Mouse (Mus musculus) hindbrain, embryonic 11.5 days (tissue): ENCODE measurements at regions not wholly inside any gene's neighbourhood (a gene's known extent, or its start where the extent isn't known, plus 50 kb on each side); places are given as distances from the start of the nearest gene placed in this dataset.

ENCODE experiments used
- ATAC-seq: fragments of 200-750 bp; cut with Nextera tagmentation; 2 replicates; pipeline ENCODE4 v1.8.0; 2017; ENCODE audit warnings: mild to moderate bottlenecking, moderate TSS enrichment, moderate library complexity; ENCODE audit not compliant: low FRiP score
- DNase-seq: peaks from one replicate; pipeline ENCODE4 v3.0.0-alpha.2; 2015; ENCODE audit warnings: low spot score
- H3K27ac ChIP-seq: fragments of 300-500 bp; sonication (generic); 2 replicates; pipeline ENCODE4 v1.5.1; 2014; ENCODE audit warnings: mild to moderate bottlenecking, low read depth, low read length
- H3K27me3 ChIP-seq: fragments of 300-500 bp; sonication (generic); 2 replicates; pipeline ENCODE4 v1.6.1; 2014; ENCODE audit warnings: mild to moderate bottlenecking, low read length, moderate library complexity, mixed read lengths; ENCODE audit not compliant: control insufficient read depth, insufficient read depth
- H3K36me3 ChIP-seq: fragments of 300-500 bp; sonication (generic); 2 replicates; pipeline ENCODE4 v1.6.1; 2014; ENCODE audit warnings: mild to moderate bottlenecking, low read length, moderate library complexity, mixed read lengths; ENCODE audit not compliant: control insufficient read depth, insufficient read depth
- H3K4me1 ChIP-seq: fragments of 300-500 bp; sonication (generic); replicated peaks from 2 replicates; pipeline ENCODE4 v1.6.1; 2014; ENCODE audit warnings: low read length, mixed read lengths; ENCODE audit not compliant: control insufficient read depth, insufficient read depth
- H3K4me2 ChIP-seq: fragments of 300-500 bp; sonication (generic); replicated peaks from 2 replicates; pipeline ENCODE4 v1.6.1; 2014; ENCODE audit warnings: mild to moderate bottlenecking, low read depth, low read length
- H3K4me3 ChIP-seq: fragments of 300-500 bp; sonication (generic); 2 replicates; pipeline ENCODE4 v1.5.1; 2014; ENCODE audit warnings: low read depth, low read length
- H3K9ac ChIP-seq: fragments of 300-500 bp; sonication (generic); 2 replicates; pipeline ENCODE4 v1.6.1; 2014; ENCODE audit warnings: low read depth, low read length
- H3K9me3 ChIP-seq: fragments of 300-500 bp; sonication (generic); 2 replicates; pipeline ENCODE4 v1.6.1; 2016; ENCODE audit warnings: low read length; ENCODE audit not compliant: control insufficient read depth
- WGBS: fragments of 180-500 bp; shearing (Covaris S2); extraction: QIAGEN DNeasy Blood & Tissue Kit; methylation state at CpG from one replicate; pipeline ENCODE4 v1.1.7; 2014; 5-methylcytosine and 5-hydroxymethylcytosine counted together

- Histone ChIP-seq H3K27me3 (no peaks in the 10 kb centered on the region), H3K9me3 (no peaks in the 10 kb centered on the region), H3K4me1 (no peaks in the 10 kb centered on the region), H3K4me2 (no peak overlapping the region), H3K36me3 (no peaks in the 10 kb centered on the region), H3K4me3 (no peak overlapping the region), H3K9ac (no peak overlapping the region), H3K27ac (no peak overlapping the region)
- ATAC-seq = no peak
- 94% methylated on average over 8 of the region's 8 CpGs for WGBS
- no peak for DNase-seq
Measured at GRCm38 (mm10) chr10:67417529-67417928, 117.7 kb upstream of the Egr2 start.

- H3K27ac ChIP-seq = no peak overlapping the region
- 89% methylated on average over 5 of the region's 5 CpGs for WGBS
- no peaks in the 10 kb centered on the region for H3K36me3 ChIP-seq
- H3K27me3 ChIP-seq = no peaks in the 10 kb centered on the region
- H3K9ac ChIP-seq = no peak overlapping the region
- H3K4me3 ChIP-seq = no peak overlapping the region
- no peak for ATAC-seq
- no peak overlapping the region for H3K4me2 ChIP-seq
- no peaks in the 10 kb centered on the region for H3K9me3 ChIP-seq
- DNase-seq = no peak
- H3K4me1 ChIP-seq = no peaks in the 10 kb centered on the region
Measured at GRCm38 (mm10) chr10:67420761-67421160, 114.5 kb upstream of the Egr2 start.

- DNase-seq = no peak
- Histone ChIP-seq H3K4me2 (no peak overlapping the region), H3K36me3 (no peaks in the 10 kb centered on the region), H3K9me3 (no peaks in the 10 kb centered on the region), H3K4me1 (no peaks in the 10 kb centered on the region), H3K4me3 (no peak overlapping the region), H3K9ac (no peak overlapping the region), H3K27me3 (no peaks in the 10 kb centered on the region), H3K27ac (no peak overlapping the region)
- 97% methylated on average over 6 of the region's 6 CpGs for WGBS
- ATAC-seq = no peak
Measured at GRCm38 (mm10) chr10:67425407-67425806, 109.9 kb upstream of the Egr2 start.

DNA sequence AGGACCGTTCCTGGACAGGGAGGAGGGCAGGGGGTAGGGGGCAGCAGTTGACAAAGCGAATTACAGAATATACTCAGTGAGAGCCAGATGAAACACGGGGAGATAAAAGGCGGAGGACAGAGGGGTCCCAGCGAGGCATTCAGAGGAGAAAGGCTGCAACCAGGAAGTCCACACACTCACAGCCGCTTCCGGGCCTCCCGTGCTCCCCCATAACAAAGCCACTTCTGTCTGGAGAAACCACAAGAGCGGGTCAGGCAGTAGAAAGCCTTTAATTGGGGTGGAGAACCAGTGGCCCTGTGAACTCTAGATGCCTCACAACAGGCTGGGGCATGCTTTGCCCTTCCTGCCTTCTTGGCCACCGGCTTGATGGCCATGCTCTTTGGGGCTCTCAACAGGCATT is 108.1 kb upstream of the Egr2 start:
- Histone ChIP-seq H3K4me1 (no peaks in the 10 kb centered on the region), H3K36me3 (no peaks in the 10 kb centered on the region), H3K9ac (no peak overlapping the region), H3K27ac (no peak overlapping the region), H3K9me3 (no peaks in the 10 kb centered on the region), H3K4me3 (no peak overlapping the region), H3K27me3 (no peaks in the 10 kb centered on the region), H3K4me2 (no peak overlapping the region)
- DNase-seq = peak; percentile 4
- no peak for ATAC-seq
- 25% methylated on average over 10 of the region's 10 CpGs for WGBS

GRCm38 (mm10) chr10:67430805-67431204 is 104.5 kb upstream of the Egr2 start:
- Histone ChIP-seq H3K4me1 (no peaks in the 10 kb centered on the region), H3K9me3 (no peaks in the 10 kb centered on the region), H3K4me2 (no peak overlapping the region), H3K27me3 (no peaks in the 10 kb centered on the region), H3K9ac (no peak overlapping the region), H3K36me3 (no peaks in the 10 kb centered on the region), H3K4me3 (no peak overlapping the region), H3K27ac (no peak overlapping the region)
- no peak for DNase-seq
- WGBS = 85% methylated on average over 2 of the region's 2 CpGs
- no peak for ATAC-seq

DNA sequence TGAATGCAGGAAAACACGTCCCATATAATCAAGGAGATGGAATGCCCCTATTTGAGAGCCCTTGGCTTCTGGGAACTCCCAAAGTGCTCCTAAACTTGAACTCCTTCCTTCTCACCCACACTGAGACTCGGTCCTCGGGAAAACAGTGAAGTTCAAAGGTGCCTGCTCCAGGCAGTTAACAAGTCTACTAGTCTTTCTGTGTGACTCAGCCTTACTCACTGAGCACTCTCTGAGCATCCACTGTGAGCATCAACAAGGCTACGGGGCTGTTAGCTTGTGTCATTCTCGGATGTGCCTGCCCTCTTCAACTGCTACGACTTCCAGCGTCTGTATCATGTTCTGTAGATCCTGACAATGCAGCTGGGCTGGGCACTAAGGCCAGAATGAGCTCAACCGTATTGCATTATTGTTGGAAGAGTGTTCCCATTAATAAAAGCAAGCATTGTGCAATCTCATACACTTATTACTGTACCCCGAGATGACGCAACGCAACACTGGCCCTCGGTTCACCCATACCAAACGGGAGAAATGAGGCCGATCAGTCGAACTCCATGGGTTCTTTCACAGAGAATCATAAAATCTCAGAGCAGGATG is 96.1 kb upstream of the Egr2 start:
- Histone ChIP-seq H3K27me3 (no peaks in the 10 kb centered on the region), H3K9me3 (no peaks in the 10 kb centered on the region), H3K4me3 (no peak overlapping the region), H3K4me1 (no peaks in the 10 kb centered on the region), H3K9ac (no peak overlapping the region), H3K4me2 (no peak overlapping the region), H3K27ac (no peak overlapping the region), H3K36me3 (no peaks in the 10 kb centered on the region)
- DNase-seq = no peak
- ATAC-seq = no peak
- 91% methylated on average over 15 of the region's 15 CpGs for WGBS

GRCm38 (mm10) chr10:67439844-67440243 is 95.4 kb upstream of the Egr2 start:
- H3K36me3 ChIP-seq = no peaks in the 10 kb centered on the region
- no peaks in the 10 kb centered on the region for H3K9me3 ChIP-seq
- ATAC-seq (no peak), DNase-seq (no peak)
- WGBS = 87% methylated on average over 5 of the region's 5 CpGs
- H3K27ac ChIP-seq = no peak overlapping the region
- no peaks in the 10 kb centered on the region for H3K4me1 ChIP-seq
- no peaks in the 10 kb centered on the region for H3K27me3 ChIP-seq
- H3K4me2 ChIP-seq = no peak overlapping the region
- no peak overlapping the region for H3K9ac ChIP-seq
- H3K4me3 ChIP-seq = no peak overlapping the region

DNA sequence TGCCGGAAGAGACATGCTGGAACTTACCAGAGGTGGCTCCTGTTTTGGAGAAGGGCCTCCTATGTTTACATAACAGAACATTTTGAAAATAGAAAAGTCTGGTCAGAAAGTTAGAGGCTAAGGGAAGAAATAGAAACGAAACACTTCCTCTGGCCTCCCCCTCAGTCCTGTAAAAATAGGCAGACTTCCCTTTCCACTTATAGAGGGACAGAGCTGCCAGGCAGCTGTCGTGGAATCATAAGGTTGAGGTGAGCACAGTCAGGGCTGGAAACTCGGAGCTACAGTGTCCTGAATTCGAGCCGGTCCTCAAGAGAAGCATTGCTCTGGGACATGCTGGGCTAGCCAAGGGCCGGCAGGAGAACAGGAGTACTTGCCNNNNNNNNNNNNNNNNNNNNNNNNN is 94.0 kb upstream of the Egr2 start:
- Histone ChIP-seq H3K36me3 (no peaks in the 10 kb centered on the region), H3K9ac (no peak overlapping the region), H3K4me1 (no peaks in the 10 kb centered on the region), H3K27me3 (no peaks in the 10 kb centered on the region), H3K9me3 (no peaks in the 10 kb centered on the region), H3K4me2 (no peak overlapping the region), H3K4me3 (no peak overlapping the region), H3K27ac (no peak overlapping the region)
- no peak for ATAC-seq
- no peak for DNase-seq
- 73% methylated on average over 7 of the region's 7 CpGs for WGBS

DNA sequence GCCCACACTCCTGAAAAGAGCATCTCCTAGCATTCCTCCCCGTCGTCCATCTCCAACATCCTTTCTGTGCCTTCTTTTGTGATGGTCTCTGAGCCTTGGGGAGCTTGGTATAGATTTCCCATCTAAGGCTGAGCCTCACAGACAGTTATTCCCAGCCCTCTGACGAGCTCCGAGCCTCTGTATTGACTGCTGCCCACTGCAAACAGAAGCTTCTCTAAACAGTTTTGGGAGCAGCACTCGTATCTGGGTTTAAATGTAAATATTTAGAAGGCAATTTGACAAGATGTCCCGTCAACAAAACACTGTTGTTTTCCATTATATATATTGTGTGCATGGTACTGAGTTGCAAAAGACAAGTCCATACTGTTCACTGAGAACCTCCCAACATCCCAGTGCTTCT is 86.4 kb upstream of the Egr2 start:
- no peak overlapping the region for H3K9ac ChIP-seq
- DNase-seq (no peak), ATAC-seq (no peak)
- H3K36me3 ChIP-seq = no peaks in the 10 kb centered on the region
- no peaks in the 10 kb centered on the region for H3K27me3 ChIP-seq
- H3K27ac ChIP-seq = no peak overlapping the region
- no peaks in the 10 kb centered on the region for H3K4me1 ChIP-seq
- H3K4me2 ChIP-seq = no peak overlapping the region
- no peaks in the 10 kb centered on the region for H3K9me3 ChIP-seq
- H3K4me3 ChIP-seq = no peak overlapping the region
- 89% methylated on average over 6 of the region's 6 CpGs for WGBS
